Mouse (Mus musculus) cortical plate, adult 2 months (tissue): ENCODE data around the gene Trp73.
A peak's percentile ranks its signal among the peaks of the same experiment; 100 is the strongest.

Source experiments
- CTCF ChIP-seq: fragments of 200-500 bp; IDR thresholded peaks from 2 replicates; pipeline ENCODE4 v1.5.1; 2011; ENCODE audit warnings: mild to moderate bottlenecking, control low read depth, low read length; ENCODE audit not compliant: insufficient read depth; ENCODE audit errors: extremely low read depth
- POLR2A ChIP-seq: fragments of 200-500 bp; IDR thresholded peaks from 2 replicates; pipeline ENCODE4 v1.6.1; 2011; ENCODE audit warnings: mild to moderate bottlenecking, low read length, control low read depth; ENCODE audit not compliant: insufficient read depth; ENCODE audit errors: extremely low read depth

DNA sequence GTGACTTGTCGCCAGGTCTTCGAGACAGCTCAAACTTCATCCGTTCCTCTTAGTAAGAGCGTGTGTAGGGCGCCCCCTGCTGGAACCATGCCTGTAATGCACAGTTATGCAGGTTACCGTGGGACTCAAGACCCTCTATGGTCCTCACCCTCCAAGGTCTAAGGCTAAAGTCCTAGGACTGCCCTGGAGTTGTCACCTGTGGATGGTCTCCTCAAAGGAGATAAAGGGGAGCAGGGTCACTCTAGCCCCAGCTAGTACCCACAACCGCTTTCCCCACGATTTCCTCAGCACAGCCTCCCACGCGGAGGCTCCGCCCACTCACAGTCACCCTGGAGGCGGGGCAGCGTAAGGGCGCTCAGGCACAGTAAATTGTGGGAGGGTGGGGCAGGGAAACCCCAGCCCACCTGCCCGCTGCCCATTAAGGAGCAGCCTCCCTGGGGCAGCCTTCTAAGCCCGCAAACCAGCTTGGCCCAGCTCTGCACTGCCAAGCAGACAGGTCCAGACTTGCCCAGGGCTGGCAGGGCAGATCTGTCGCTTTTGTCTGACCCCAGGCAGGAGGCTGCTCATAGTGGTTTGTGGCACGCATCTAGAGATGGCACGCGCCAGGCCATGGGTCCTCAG, 34.5 kb downstream of the Trp73 start:
- peak; percentile 91 for TF ChIP-seq CTCF
- TF ChIP-seq POLR2A = no peak
